Mouse (Mus musculus) mouse trophoblast stem cell (cell line): ENCODE results near the gene St13.

Experiments
- in situ Hi-C, 2 experiments: fragments of 300-500 bp; cut with MseI, MboI; formaldehyde crosslinking; loops; 2 replicates in 1 of 2; 3 replicates in 1 of 2; pipeline ENCODE4 v1.15.1; 2025

St13 gene

DNA sequence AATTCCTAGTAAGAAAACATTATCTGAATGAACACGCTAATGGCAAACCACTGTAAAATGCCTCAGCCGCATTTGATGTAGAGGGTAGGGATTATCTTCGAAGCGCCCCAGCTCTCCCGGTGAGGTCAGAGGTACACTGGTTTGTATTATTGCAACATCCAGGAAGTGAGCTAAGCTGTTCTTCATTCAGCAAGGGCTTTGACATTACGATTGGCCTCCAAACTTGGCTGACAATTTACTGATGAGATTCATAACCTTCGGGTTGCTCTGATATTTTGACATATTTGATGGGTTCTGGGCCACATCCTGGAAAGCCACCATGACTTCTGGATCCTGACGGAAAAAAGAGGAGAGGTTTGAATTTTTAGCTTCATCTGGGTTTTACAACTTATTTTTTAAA, 34.6 kb downstream of the St13 start:
- in situ Hi-C loops, result no loop called here

DNA sequence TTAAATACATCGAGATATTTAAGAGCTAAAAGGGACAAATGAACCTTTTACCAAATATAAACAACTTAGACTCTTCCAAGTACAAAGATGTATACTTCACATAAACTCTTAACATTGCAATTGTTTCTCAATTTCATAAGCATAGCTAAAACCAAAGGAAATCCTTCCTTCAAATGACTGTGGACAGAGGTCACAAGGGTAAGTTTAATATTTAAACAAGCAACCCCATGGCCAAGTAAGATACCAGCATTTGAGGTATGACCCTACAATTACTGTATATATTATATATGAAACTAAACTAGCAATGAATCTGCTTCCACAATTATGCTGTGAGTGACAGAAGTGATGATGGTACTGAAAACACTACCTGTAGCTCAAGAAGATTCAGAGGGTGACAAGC, 35.6 kb downstream of the St13 start:
- in situ Hi-C loops, result no loop called here

DNA sequence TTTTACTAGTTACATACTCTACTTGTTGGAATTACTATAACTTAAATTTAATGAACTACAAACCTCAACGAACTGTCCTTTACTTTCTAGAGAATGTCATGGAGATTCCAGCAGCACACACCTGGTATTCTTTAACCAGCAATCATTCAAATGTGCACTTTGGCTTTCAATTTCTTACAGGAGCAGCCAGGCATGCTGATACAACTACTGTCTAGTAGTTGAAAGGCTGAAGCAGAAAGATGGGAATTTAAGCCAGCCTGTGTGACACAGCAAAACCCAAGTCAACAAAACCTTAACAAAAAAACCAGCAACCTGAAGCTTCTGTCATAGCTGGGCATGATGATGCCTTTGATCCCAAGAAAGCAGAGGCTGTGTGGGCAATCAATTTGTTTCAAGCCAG, 37.4 kb downstream of the St13 start:
- in situ Hi-C loops, result no loop called here

DNA sequence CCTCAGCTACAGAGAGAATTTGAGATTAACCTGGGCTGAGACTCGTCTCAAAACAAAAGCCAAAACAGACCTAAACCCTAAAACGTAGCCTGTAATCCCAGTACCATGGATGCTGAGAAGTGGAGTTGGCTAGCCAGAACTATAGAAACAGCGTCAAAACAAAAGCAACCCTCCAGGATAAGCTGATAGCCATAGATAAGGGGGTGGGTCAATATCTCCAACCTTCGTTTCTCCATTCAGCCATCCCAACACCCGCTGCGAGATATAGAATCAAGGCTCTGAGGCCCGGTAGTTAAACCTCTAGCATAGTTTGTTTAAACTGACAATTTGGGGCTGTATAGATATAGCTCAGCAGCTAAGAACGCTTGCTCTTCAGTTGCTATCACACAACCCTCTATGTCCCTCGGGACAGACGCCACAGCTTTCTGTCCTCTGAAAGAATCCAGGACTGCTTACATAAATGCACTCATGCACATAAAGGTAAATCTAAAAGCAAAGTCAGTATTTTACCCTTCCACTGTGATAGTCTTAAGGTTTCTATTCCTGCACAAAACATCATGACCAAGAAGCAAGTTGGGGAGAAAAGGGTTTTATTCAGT, 38.4 kb downstream of the St13 start:
- in situ Hi-C loops, result no loop called here

DNA sequence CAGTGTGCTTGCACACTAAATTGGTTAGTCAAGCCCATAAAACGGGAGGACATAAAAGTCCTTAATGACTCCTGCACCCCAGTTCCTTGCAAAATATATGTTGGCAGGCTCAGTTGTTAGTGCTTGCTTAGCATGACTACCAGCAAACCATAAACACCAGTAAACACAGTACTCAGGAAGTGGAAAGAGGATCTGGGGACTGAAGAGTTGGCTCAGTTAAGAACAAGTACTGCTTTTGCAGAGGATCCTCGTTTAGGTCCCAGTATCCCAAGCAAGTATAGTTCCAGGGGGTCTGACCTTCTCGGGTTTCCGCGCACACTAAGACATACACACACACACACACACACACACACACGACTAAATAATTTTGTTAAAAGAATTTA, 38.9 kb downstream of the St13 start:
- in situ Hi-C loops, result no loop called here

DNA sequence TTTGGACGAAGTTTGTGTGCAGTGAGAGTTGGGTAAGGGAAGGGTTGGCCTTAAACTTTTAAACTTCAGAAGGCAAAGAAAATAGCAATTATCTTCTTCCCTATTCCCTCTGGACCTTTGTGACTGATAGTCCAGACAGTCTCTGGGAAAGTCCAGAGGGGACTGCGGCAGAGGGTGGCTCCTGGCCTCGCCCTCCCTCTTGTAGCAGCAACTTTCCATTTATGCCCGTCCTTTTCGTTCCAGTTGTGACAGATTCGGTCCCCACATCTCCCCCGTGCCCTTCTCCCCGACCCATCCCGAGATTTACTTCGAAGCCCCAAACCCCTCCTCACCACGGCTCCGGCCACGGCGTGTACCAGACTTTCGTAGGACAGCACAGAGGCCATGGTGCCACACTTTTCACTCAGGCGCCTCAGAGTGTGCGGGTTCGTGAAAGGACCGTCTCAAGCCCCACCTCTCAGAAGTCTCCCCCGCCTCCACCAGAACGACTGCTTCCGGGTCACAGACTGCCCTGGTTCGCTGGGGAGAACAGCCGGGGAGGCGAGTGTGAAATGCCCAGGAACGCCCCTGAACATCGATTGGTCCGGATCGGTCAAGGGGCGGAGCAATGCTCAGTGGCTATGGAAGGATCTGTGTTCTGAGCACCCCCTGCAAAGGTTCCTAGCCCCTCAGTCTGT, 39.4 kb downstream of the St13 start, which contains the start of gene Slc25a17:
TSS of gene Slc25a17 (minus strand) at position 468 of the 677 bp plus-strand sequence.
- in situ Hi-C loops, result no loop called here

DNA sequence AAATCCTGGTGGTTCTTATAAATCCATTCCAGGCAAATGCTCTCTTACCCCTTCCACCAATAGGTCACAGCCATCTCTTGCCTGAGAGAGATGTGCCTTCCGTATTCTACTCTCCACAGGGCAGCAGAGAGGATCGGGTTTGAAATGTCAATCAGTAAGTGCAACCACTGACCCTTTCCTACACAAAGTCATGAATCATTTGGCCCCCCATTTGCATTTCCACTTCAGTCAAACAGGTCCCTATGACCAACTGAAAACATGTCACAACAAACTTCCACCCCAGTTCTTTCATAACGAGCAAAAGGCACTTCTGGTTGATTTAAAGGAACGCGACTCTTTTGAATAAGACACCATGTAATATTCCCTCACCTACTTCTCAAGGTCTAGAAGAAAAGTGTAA, 40.5 kb downstream of the St13 start:
- in situ Hi-C loops, result no loop called here

DNA sequence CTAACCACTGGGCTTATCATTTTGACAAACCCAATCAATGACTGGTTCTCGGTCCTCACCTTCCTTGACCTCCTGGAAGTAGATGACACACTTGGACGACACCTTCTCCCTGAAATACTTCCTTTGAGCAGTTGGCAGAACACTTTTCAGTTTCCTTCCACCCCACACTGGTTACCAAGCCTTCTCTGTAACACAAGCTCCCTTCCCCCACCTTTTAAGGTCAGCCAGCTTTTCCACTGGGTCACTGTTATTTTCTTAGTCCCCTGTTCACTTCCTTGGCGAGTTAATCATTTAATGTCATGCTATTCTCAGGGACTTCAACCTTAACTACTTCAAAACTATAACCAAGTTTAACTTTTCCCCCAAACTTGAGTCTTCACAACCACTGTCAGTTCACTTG, 40.9 kb downstream of the St13 start:
- in situ Hi-C loops, result no loop called here

DNA sequence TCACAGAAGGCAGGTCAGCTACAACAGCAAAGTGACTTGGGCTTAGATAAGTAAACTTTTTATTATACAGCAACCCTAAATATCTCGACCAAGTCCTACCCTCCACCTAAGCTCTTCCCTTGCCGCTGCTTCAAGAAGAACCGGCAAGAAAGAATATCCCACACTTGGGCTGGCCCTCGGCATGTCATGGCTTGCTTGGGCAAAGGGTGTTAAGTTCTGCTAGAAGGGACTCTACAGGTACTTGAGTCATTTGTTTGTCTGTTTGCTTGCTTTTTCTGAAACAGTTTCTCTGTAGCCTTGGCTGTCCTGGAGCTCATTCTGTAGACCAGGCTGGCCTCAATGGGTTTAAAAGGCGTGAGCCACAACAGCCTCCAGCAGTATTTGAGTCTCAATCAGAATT, 42.9 kb downstream of the St13 start:
- in situ Hi-C loops, result no loop called here

DNA sequence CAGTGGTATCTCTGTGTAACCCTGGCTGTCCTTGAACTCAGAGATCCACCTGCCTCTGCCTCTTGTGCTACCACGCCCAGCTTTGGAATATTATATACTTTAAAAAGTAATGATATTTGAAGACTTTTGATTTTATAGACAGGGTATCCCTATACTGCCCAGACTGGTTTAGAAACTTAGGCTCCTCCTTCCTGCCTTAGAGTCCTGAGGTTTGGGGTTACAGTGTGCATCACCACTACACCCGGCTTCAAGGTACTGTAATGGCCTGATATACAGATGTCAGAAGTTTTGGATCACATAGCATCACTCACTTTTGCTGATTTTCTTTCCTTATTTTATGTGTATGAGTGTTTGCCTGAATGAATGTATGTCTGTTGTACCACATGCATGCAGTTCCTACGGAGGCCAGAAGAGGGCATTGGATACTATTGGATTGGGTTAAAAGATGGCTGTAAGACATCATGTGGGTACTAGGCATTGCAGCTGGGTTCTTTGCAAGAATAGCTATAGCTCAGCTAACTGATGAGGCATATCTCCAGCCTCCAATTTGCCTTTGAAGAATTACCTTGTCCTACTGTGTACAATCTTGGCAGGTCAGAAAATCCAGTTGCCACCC, 44.6 kb downstream of the St13 start:
- in situ Hi-C loops, result no loop called here

DNA sequence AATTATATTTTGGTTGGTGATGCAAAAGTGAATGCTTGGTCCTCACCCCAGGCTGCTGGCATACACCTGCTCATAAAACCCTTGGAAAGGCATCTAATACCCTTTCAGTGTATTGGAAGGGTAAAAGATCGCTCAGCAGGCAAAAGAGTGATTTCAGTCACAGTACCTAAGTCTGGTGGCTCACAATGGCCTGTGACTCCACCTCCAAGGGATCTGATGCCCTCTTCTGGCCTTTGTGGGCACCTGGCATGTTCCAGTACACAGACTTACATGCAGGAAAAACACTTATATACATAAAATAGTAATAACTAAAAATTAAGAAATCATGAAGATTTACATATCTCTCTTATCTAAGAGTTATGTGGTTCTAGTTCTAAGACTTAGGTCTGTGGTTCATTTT, 47.2 kb downstream of the St13 start:
- in situ Hi-C loops, result no loop called here

DNA sequence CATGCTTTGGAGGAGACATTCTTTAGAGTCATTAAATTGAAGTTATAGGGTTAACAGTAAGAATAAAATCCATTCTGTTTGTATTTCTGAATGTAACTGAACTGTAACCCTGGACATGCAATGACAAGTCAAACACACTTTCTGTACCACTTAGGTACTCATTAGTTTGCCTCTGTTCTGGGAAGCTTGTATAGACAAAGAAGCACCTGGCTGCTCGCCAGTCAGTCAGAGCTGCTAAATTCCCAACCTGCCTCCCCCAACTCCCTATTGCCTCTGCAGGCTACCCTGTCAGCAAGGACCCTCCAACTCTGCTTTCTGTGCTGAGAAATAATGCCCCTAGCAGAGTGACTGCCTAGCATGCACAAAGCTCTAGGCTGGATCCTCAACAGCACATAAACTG, 49.5 kb downstream of the St13 start:
- in situ Hi-C loops, result no loop called here

DNA sequence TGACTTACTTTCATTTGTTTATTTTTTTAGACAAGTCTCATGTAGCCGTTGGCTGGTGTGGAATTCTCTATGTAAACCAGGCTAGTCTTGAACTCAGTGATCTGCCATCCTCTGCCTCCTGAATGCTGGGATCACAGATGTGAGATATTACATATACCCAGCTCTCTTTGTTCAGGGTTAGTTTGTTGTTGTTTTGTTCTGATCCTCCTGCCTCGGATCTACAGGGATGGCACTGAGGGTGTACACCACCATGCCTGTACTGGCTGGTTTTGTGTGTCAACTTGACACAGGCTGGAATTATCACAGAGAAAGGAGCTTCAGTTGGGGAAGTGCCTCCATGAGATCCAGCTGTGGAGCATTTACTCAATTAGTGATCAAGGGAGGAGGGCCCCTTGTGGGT, 51.5 kb downstream of the St13 start:
- in situ Hi-C loops, result no loop called here

DNA sequence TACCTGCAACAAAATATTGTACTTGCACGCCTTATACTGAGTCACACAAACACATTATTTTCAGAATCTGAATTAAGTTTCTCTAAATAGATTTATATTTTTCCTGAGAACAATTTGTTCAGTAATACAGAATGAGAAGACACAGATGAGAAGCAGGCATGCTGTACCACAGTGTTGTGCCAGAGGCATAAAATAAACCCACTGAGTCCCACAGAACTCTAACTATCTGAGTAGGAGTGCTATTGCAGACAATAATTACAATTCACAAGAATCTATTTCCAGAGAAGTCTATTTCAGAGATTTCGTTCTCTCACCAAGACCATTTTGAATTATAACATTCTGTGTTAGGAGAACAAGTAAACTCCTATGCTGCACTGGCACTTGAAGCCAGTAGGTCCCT, 52.4 kb downstream of the St13 start:
- in situ Hi-C loops, result no loop called here

DNA sequence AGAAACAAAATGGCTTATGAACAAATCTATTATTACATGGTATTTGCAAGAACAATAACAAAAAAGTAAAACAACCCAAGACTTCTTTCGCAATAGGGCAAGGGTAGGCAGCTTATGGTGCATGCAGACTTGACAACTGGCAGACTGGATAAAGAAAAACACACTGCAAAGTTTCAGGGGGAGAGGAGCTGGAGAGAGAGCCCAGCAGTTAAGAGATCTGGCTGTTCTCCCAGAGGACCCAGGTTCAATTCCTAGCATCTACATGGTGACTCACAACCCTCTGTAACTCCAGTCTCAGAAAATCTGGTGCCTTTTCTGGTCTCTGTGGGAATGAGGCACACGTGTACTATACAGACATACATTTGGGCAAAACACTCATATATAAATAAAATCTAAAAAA, 58.5 kb downstream of the St13 start:
- in situ Hi-C loops, result no loop called here

DNA sequence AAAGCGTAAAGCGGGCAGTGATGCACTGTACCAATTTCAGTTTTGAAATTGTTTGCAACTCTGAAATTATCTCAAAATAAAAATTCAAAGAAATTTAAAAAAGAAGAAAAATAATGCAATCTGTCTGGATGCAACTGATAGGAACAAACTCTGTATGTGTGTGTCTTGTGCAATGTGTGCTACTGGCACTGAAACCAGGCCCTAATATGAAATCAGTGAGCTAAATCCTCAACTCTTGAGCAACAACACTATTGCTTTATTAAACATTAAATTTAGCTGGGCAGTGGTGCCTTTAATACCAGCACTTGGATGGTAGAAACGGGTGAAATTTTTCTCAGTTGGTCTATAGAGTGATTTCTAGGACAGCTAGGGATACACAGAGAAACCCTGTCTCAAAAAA, 60.7 kb downstream of the St13 start:
- in situ Hi-C loops, result no loop called here

DNA sequence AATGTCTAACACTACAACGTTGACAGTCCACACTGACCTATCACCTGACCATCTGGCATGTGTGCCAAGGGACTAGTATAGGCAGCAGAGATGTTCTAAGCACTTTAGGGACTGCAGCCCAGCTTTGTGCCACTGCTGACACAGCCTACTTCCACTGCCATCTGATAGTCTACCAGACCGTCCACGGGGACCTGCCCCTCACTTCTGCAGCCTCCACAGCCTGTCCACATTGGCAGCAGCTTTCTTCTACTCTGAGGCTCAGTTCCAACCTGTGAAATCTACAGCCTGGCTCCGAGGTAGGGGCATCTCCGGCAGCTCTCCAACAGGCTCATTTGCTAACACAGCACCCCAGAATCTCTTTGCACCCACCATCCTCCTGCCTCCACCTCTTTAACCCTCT, 63.4 kb downstream of the St13 start:
- in situ Hi-C loops, result no loop called here

DNA sequence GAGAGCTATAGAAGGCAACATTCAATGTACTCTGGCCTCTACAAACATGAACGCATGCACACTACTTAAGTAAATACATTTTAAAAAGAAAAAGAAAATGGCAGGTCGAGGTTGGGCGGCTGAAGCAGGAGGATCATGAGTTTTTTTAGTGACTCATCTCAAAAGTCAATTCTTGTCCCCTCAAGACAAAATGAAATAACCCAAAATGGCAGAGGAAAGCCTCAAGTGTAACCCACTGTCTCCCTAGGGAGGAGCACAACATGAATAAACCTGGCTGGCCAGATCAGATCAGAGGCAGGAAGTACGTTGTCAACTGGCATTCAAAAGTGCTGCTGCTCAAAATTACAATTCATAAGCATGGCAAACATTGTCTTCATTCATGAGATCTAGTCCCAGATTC, 67.4 kb downstream of the St13 start:
- in situ Hi-C loops, result no loop called here

DNA sequence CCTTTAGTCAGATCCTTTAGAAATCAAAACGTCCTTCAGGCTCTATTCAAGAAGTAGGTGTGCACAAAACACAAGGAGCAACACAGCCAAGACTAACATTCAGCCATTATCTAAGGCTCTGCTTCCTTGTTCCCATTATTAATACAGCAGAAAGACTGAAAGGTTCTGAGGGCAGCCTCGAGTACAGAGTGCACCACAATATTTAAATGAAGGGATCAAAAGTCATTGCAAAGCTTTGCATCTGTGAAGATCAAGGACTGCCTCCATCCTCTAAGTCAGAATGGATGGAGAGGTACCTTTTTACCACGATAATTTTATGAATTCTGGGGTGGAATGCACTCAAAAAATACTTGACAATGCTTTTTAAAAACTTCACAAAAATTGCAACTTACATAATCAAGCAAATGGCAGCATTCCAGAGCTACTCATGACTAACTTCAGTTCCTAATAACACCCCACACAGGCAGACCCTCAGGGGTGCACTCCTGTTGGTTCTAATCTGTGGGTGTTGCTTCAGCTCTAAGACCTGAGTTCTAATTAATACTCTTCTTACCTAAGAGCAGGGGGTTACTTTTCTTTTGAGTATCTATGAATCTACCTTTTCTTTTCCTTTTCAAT, 69.0 kb downstream of the St13 start:
- in situ Hi-C loops, result no loop called here

DNA sequence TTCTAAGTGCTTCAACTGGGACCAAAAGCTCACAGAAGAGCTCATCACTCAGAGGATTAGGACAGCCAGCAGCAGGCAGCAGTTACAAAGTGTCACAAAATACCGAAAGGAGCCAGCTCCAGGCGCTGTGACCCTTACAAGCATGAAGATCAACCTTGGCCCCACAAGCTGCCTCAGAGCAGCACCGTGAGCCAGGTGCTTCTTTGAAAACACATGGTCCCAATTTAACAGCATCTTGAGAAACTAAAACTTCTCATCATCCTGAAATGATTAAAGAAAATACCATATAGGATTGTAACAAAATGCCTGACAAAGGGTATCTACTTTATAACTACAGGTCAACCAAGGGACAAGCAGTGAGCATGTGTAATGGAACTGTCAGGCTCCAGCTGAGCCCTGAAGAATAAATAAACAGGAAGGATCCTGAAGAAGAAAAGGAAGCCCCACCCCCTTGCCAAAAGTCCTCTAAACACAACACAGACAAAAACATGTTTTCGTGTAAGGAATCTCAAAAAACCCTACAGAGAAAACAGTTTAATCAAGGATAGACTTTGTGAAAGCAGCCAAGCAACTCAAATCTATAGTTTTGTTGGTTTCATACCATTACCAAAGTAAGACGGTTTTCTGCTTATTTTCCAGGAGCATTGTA, 70.0 kb downstream of the St13 start:
- in situ Hi-C loops, result no loop called here

DNA sequence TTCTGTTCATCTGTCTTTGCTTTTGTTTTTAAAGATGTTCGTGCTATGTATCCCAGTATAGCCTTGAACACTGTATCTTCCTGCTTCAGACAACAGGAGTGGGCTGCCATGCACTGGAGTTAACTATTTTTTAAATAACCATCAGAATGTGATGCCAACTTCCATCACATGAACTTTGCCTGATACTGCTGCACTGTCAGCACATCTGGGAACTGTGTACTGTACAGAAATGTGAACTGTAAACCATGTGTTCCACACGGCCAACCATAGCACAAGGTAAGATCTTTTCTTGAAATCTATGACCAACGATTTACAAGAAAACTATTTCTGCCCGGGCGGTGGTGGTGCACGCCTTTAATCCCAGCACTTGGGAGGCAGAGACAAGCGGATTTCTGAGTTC, 72.4 kb downstream of the St13 start:
- in situ Hi-C loops, result no loop called here

DNA sequence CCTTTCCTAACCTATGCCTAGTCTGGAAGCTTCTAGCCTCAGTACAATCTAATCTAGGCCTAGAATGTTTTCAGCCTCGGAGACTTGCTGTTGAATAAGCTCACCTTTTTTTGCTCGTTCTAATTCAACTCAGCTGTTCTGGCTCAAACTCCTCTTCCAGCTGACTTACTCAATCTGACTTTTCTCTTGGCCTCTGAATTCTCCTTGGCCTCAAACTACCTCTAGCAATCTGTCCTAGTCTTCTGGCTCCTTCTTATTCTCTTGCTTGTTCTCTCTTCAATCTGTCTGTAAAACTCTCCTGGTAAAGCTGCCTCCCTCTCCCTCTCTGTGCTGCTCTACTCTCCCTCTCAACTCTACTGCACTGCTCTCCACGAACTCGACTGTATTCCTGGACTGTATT, 74.9 kb downstream of the St13 start:
- in situ Hi-C loops, result no loop called here

DNA sequence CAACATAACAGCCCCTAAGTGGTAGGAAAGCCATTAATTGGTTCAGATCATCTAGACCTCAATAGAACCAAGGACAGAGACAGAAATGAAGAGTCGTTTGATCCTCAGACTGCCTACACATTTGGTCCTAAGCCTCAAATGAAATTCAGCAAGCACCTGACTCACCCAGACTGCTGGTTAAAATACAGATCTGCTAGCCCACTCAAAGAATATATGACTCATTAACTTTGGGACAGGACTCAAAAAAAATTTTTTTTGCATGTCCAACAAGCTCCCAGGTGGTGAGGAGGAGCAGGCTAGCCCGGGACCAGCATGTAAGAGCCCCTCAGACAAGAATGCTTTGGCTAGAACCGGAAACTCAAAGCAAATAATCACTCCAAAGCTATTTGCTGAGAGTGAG, 79.7 kb downstream of the St13 start:
- in situ Hi-C loops, result no loop called here
